Mouse (Mus musculus) liver, embryonic 11.5 days (tissue): ENCODE data around the gene Dcaf6. TPM values are rescaled to one million over a fixed set of nuclear protein-coding genes. Genes with fewer than 3 reads are reported as not detected.

Experiments used
- ATAC-seq: fragments of 200-750 bp; cut with Nextera tagmentation; replicated peaks from 2 replicates; pipeline ENCODE4 v1.8.0; 2017; ENCODE audit warnings: moderate number of reproducible peaks, mild to moderate bottlenecking, moderate TSS enrichment, moderate library complexity; ENCODE audit not compliant: low FRiP score
- DNase-seq: peaks from one replicate; pipeline ENCODE4 v3.0.0-alpha.2; 2017; ENCODE audit warnings: low spot score
- H3K27ac ChIP-seq: fragments of 300-500 bp; sonication (generic); 2 replicates; pipeline ENCODE4 v1.5.1; 2014; ENCODE audit warnings: mild to moderate bottlenecking, low read depth, low read length, control low read depth
- H3K27me3 ChIP-seq: fragments of 300-500 bp; sonication (generic); replicated peaks from 2 replicates; pipeline ENCODE4 v1.6.1; 2014; ENCODE audit warnings: low read length, mixed read lengths; ENCODE audit not compliant: control insufficient read depth, insufficient read depth
- H3K36me3 ChIP-seq: fragments of 300-500 bp; sonication (generic); 2 replicates; pipeline ENCODE4 v1.6.1; 2014; ENCODE audit warnings: mild to moderate bottlenecking, low read length, moderate library complexity, mixed read lengths; ENCODE audit not compliant: control insufficient read depth, insufficient read depth
- H3K4me1 ChIP-seq: fragments of 300-500 bp; sonication (generic); replicated peaks from 2 replicates; pipeline ENCODE4 v1.6.1; 2014; ENCODE audit warnings: low read length, mixed read lengths; ENCODE audit not compliant: control insufficient read depth, insufficient read depth
- H3K4me2 ChIP-seq: fragments of 300-500 bp; sonication (generic); 2 replicates; pipeline ENCODE4 v1.6.1; 2014; ENCODE audit warnings: mild to moderate bottlenecking, control low read depth, moderate library complexity
- H3K4me3 ChIP-seq: fragments of 300-500 bp; sonication (generic); 2 replicates; pipeline ENCODE4 v1.5.1; 2014; ENCODE audit warnings: low read depth, low read length, control low read depth
- H3K9ac ChIP-seq: fragments of 300-500 bp; sonication (generic); 2 replicates; pipeline ENCODE4 v1.6.1; 2014; ENCODE audit warnings: low read depth, low read length, control low read depth
- H3K9me3 ChIP-seq: fragments of 300-500 bp; sonication (generic); 2 replicates; pipeline ENCODE4 v1.6.1; 2016; ENCODE audit warnings: low read length, inconsistent platforms, mixed read lengths; ENCODE audit not compliant: control insufficient read depth
- WGBS: fragments of 180-500 bp; shearing (Covaris S2); extraction: QIAGEN DNeasy Blood & Tissue Kit; methylation state at CpG from one replicate; pipeline ENCODE4 v1.1.7; 2014; 5-methylcytosine and 5-hydroxymethylcytosine counted together
- polyA plus RNA-seq: library from polyadenylated mRNA; unstranded; fragments of >200 nt; fragmentation: Nextera tagmentation; extraction: Ambion mirVana; gene quantifications from 2 replicates; pipeline ENCODE4 v1.2.1, GENCODE M21; 2014

The Dcaf6 gene
- polyA plus RNA-seq, 1 experiment from 2014 or later, result 15.9 TPM

GRCm38 (mm10) chr1:165301567-165301966, 158.7 kb downstream of the Dcaf6 start:
- Histone ChIP-seq H3K27ac (no peak overlapping the region), H3K27me3 (no peaks in the 10 kb centered on the region)
- WGBS, result 91% methylated on average over 2 of the region's 2 CpGs

GRCm38 (mm10) chr1:165301108-165301507, 159.2 kb downstream of the Dcaf6 start:
- H3K4me3 ChIP-seq, result no peak overlapping the region
- WGBS, result 34% methylated on average over 3 of the region's 3 CpGs
- no peak overlapping the region for H3K9ac ChIP-seq
- H3K9me3 ChIP-seq, result no peaks in the 10 kb centered on the region
- ATAC-seq (no peak), DNase-seq (no peak)
- no peak overlapping the region for H3K4me2 ChIP-seq
- H3K36me3 ChIP-seq, result no peaks in the 10 kb centered on the region
- no peak overlapping the region for H3K27ac ChIP-seq
- H3K27me3 ChIP-seq, result no peaks in the 10 kb centered on the region
- no peaks in the 10 kb centered on the region for H3K4me1 ChIP-seq

More at GRCm38 (mm10) chr1:165301567-165301966, 158.7 kb downstream of the Dcaf6 start:
- ATAC-seq, result no peak
- no peaks in the 10 kb centered on the region for H3K9me3 ChIP-seq
- no peak overlapping the region for H3K9ac ChIP-seq
- H3K4me2 ChIP-seq, result no peak overlapping the region
- no peak for DNase-seq
- H3K36me3 ChIP-seq, result no peaks in the 10 kb centered on the region
- H3K4me3 ChIP-seq, result no peak overlapping the region
- H3K4me1 ChIP-seq, result no peaks in the 10 kb centered on the region

GRCm38 (mm10) chr1:165295489-165295888, 164.8 kb downstream of the Dcaf6 start, which contains the start of gene Gpr161:
Gene Gpr161 (plus strand): TSS chr1:165295789.
- no peak within 1 kb of the TSS for H3K4me2 ChIP-seq
- H3K27me3 ChIP-seq, result no peaks in the 10 kb centered on the region
- ATAC-seq, result no peak
- H3K4me3 ChIP-seq, result no peak within 1 kb of the TSS
- DNase-seq, result no peak
- H3K36me3 ChIP-seq, result no peaks in the 10 kb centered on the region
- no peak within 1 kb of the TSS for H3K9ac ChIP-seq
- H3K9me3 ChIP-seq, result no peaks in the 10 kb centered on the region
- no peak within 1 kb of the TSS for H3K27ac ChIP-seq
- no peaks in the 10 kb centered on the region for H3K4me1 ChIP-seq
- 73% methylated on average over 1 of the region's 1 CpGs for WGBS

DNA sequence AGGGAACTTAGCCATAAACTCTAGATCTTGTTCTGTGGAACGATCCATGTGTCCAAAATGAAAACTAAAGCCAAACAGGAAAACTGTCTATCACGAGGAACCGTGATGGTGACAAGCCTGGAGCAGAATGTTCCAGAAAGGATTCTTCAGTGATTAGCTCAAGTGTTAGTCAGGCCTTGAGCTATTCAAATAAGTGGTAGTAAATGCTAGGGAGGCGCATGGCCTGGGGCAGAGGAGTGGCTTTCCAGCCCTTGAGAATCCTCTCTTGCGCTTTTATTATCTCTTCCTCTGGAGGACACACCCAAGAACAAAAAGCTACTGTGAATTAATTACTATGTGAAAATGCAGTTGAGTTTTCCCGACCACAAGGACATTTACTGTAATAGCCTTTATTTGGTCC, 168.7 kb downstream of the Dcaf6 start:
- Histone ChIP-seq H3K9me3 (no peaks in the 10 kb centered on the region), H3K4me3 (no peak overlapping the region), H3K36me3 (no peaks in the 10 kb centered on the region), H3K4me1 (no peaks in the 10 kb centered on the region), H3K27ac (no peak overlapping the region), H3K4me2 (no peak overlapping the region), H3K27me3 (no peaks in the 10 kb centered on the region), H3K9ac (no peak overlapping the region)
- WGBS, result 76% methylated on average over 6 of the region's 6 CpGs
- DNase-seq, result no peak
- ATAC-seq, result no peak

DNA sequence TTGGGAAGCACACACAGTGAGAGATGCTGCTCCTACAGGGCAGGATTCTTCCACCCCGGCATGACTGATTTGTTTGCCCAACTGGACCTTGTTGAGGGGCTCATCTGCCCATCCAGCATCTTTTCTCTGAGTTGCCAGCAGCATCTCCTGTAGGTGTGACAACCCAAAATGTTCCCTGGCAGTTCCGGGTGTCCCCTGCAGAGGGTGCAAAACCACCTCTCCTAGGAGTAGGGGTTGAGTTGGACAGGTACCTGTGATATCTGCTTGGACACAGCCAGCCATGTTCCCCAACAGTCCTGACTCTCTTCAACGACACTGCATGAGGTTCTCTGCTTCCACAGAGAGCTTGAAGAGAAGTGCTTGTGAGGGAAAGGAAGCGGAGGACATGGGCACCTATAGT, 170.4 kb downstream of the Dcaf6 start:
- no peak for DNase-seq
- H3K4me3 ChIP-seq, result no peak overlapping the region

DNA sequence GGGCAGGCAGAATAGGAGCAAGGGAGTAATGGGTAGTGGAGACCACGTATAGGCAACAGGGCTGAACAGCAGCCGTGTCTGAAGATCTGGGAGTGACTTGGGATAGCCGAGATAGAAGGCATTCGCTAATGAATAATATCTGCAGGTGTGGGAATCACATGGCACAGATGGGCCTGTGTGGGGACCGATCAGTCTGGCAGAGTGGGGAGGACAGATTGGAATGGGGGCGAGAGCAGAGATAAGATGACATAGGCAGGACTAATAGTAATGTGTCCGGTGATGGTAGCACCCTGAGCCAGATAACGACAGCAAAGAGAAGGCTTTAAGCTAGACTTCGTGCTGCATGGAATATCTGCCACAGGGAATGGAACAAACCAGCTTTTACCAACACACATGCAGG, 172.1 kb downstream of the Dcaf6 start:
- no peak for DNase-seq
- H3K9me3 ChIP-seq, result no peaks in the 10 kb centered on the region
- no peaks in the 10 kb centered on the region for H3K36me3 ChIP-seq
- H3K9ac ChIP-seq, result no peak overlapping the region
- no peak overlapping the region for H3K27ac ChIP-seq
- no peak for ATAC-seq
- H3K4me2 ChIP-seq, result no peak overlapping the region
- peaks cover 11% of the 10 kb centered on the region for H3K27me3 ChIP-seq
- 70% methylated on average over 9 of the region's 9 CpGs for WGBS
- H3K4me1 ChIP-seq, result no peaks in the 10 kb centered on the region
- no peak overlapping the region for H3K4me3 ChIP-seq

More for the DNA sequence above, 170.4 kb downstream of the Dcaf6 start:
- Histone ChIP-seq H3K27me3 (no peaks in the 10 kb centered on the region), H3K36me3 (no peaks in the 10 kb centered on the region), H3K27ac (no peak overlapping the region), H3K9me3 (no peaks in the 10 kb centered on the region), H3K9ac (no peak overlapping the region), H3K4me2 (no peak overlapping the region), H3K4me1 (no peaks in the 10 kb centered on the region)
- no peak for ATAC-seq
- 70% methylated on average over 4 of the region's 4 CpGs for WGBS

DNA sequence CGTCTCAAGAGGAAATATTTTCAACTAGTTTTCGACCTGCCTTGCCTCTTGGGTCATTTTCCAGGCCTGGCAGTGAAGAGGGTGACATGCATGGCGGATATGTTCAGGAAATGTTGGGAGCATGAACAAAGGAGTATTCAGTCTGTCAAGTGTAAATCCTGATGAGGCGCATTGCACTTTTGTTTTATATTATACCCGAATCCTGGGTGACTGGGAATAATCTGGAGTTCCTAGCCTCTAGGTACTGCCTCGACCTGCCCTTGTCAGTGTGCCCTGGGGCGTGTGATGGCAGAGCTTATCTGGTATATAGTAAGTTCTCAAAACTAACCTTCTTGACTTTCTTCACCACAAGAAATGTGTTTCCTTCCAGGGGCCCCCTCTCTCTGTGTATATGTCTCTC, 176.2 kb downstream of the Dcaf6 start:
- H3K36me3 ChIP-seq, result no peaks in the 10 kb centered on the region
- no peak overlapping the region for H3K4me3 ChIP-seq
- H3K27me3 ChIP-seq, result peaks cover 37% of the 10 kb centered on the region
- H3K9ac ChIP-seq, result no peak overlapping the region
- 68% methylated on average over 7 of the region's 7 CpGs for WGBS
- H3K27ac ChIP-seq, result no peak overlapping the region
- no peaks in the 10 kb centered on the region for H3K9me3 ChIP-seq
- peaks cover 7% of the 10 kb centered on the region; the same call in 1 of the 2 replicates for H3K4me1 ChIP-seq
- no peak overlapping the region for H3K4me2 ChIP-seq
- DNase-seq (peak; percentile 17), ATAC-seq (no peak)

GRCm38 (mm10) chr1:165282967-165283345, 177.3 kb downstream of the Dcaf6 start:
- Histone ChIP-seq H3K36me3 (no peaks in the 10 kb centered on the region), H3K4me2 (peak overlapping the region; percentile 78), H3K4me3 (peak overlapping the region; percentile 61; the same call in 1 of the 2 replicates), H3K4me1 (peaks cover 7% of the 10 kb centered on the region; the same call in 1 of the 2 replicates), H3K27me3 (peaks cover 37% of the 10 kb centered on the region), H3K9ac (no peak overlapping the region), H3K27ac (no peak overlapping the region), H3K9me3 (no peaks in the 10 kb centered on the region)
- 15% methylated on average over 7 of the region's 7 CpGs for WGBS
- peak; percentile 29 for DNase-seq
- no peak for ATAC-seq

- DNase-seq, result peak; percentile 43
- ATAC-seq, result peak; percentile 56
- 2% methylated on average over 35 of the region's 35 CpGs for WGBS
Observed at GRCm38 (mm10) chr1:165282222-165282966, 177.9 kb downstream of the Dcaf6 start.

More at GRCm38 (mm10) chr1:165282222-165282966, 177.9 kb downstream of the Dcaf6 start:
- Histone ChIP-seq H3K4me3 (peak overlapping the region; percentile 61), H3K4me2 (peak overlapping the region; percentile 78), H3K4me1 (peaks cover 7% of the 10 kb centered on the region; the same call in 1 of the 2 replicates), H3K9me3 (no peaks in the 10 kb centered on the region), H3K36me3 (no peaks in the 10 kb centered on the region), H3K27me3 (peaks cover 37% of the 10 kb centered on the region), H3K9ac (peak overlapping the region; percentile 59), H3K27ac (no peak overlapping the region)
